Mouse (Mus musculus): ENCODE measurements at regions not wholly inside any gene's neighbourhood (a gene's known extent, or its start where the extent isn't known, plus 50 kb on each side); places are given as distances from the start of the nearest gene placed in this dataset.
A peak's percentile ranks its signal among the peaks of the same experiment; 100 is the strongest.
"Not testable (repeated sequence)": the region's sequence is repeated elsewhere in the genome, so short reads cannot be mapped to it uniquely, and the experiment has no call there.

DNA sequence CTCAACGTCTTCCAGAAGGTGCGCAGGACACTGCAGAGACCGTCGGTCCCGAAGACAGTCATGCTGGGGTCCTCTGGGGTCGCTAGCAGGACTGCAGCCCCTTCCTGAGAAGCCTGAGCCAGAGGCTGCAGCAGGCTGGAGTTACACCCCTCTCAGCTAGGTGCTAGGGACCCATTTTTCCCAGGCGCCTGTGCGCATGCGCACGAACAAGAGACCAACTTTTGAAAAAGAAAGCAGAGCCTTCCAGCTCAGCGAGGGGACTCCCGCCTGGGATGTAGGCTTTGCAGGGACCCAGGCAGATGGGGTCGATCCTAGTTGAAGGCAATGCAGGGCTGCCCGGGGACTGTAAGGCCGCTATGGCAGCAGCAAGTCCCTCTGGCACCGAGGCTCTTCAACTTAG is 104.7 kb upstream of the Atg7 start:
- not testable (repeated sequence) for DNase-seq (ENCODE audit: low spot score in 2 of 2)

DNA sequence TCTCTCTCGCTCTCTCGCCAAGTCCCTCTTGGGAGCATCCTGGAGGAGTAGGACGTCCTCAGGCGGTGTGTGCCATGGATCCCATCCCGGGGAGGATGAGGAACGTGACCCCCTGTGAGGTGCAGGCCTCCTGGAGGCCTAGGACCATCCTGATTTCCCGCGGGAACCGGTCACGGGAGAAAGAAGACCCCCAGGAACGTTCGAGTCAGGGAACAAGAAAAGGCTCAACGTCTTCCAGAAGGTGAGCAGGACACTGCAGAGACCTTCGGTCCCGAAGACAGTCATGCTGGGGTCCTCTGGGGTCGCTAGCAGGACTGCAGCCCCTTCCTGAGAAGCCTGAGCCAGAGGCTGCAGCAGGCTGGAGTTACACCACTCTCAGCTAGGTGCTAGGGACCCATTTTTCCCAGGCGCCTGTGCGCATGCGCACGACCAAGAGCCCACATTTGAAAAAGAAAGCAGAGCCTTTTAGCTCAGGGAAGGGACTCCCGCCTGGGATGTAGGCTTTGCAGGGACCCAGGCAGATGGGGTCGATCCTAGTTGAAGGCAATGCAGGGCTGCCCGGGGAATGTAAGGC is 92.7 kb upstream of the Atg7 start:
- peak in 1 of 2 experiments; percentile 37 for DNase-seq (ENCODE audit: low spot score in 2 of 2)

DNA sequence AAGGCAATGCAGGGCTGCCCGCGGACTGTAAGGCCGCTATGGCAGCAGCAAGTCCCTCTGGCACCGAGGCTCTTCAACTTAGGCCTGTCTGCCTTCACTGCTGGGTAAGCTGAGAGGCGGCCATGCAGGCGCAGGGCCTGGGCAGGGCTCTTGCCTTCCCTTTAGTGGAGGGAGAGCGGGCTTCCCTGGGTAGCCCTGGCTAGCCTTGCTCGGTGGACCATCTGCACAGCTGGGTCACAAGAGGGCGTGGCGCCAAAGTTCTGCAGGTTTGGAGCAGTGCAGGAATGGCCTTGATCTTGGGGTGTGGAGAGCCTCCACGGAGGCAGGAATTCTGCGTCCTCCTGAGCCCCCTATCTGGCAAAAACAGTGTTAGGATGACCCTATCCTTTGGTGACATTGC is 89.8 kb upstream of the Atg7 start:
- peak in 1 of 2 experiments; percentile 28 for DNase-seq (ENCODE audit: low spot score in 2 of 2)

DNA sequence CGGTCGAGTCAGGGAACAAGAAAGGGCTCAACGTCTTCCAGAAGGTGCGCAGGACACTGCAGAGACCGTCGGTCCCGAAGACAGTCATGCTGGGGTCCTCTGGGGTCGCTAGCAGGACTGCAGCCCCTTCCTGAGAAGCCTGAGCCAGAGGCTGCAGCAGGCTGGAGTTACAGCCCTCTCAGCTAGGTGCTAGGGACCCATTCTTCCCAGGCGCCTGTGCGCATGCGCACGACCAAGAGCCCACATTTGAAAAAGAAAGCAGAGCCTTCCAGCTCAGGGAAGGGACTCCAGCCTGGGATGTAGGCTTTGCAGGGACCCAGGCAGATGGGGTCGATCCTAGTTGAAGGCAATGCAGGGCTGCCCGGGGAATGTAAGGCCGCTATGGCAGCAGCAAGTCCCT is 87.7 kb upstream of the Atg7 start:
- DNase-seq (ENCODE audit: low spot score in 2 of 2), result not testable (repeated sequence)

DNA sequence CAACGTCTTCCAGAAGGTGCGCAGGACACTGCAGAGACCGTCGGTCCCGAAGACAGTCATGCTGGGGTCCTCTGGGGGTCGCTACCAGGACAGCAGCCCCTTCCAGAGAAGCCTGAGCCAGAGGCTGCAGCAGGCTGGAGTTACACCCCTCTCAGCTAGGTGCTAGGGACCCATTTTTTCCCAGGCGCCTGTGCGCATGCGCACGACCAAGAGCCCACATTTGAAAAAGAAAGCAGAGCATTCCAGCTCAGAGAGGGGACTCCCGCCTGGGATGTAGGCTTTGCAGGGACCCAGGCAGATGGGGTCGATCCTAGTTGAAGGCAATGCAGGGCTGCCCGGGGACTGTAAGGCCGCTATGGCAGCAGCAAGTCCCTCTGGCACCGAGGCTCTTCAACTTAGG is 65.6 kb upstream of the Atg7 start:
- peak in 1 of 2 experiments; percentile 25 for DNase-seq (ENCODE audit: low spot score in 2 of 2)
